Mouse (Mus musculus) CH12.LX (cell line): ENCODE data around the gene Arhgef12. TPM values are rescaled to one million over a fixed set of nuclear protein-coding genes. Genes with fewer than 3 reads are reported as not detected.

Experiments used
- DNase-seq: peaks from one replicate; pipeline ENCODE4 v3.0.0-alpha.2; 2013; ENCODE audit errors: extremely low read depth
- H3K27ac ChIP-seq: 2 replicates; pipeline ENCODE4 v1.5.1; 2012; ENCODE audit warnings: low read depth, mild to moderate bottlenecking, control low read depth, moderate library complexity; ENCODE audit not compliant: insufficient read depth
- H3K27me3 ChIP-seq: replicated peaks from 2 replicates; pipeline ENCODE3; 2012; ENCODE audit warnings: inconsistent platforms
- H3K36me3 ChIP-seq, 2 experiments: replicated peaks in 1 of 2; 2 replicates each; pipeline versions ENCODE3 to v1.6.1; 2012; ENCODE audit warnings: inconsistent platforms in 1 of 2, low read length in 1 of 2, mild to moderate bottlenecking in 1 of 2, mixed read lengths in 1 of 2, moderate library complexity in 1 of 2; ENCODE audit not compliant: control insufficient read depth in 1 of 2, insufficient read depth in 1 of 2
- H3K4me1 ChIP-seq, 2 experiments: 2 replicates each; pipeline ENCODE4 v1.6.1; 2012; ENCODE audit warnings: inconsistent platforms in 1 of 2, moderate library complexity in 1 of 2; ENCODE audit not compliant: insufficient read depth in 2 of 2, control insufficient read depth in 1 of 2
- H3K4me2 ChIP-seq: 2 replicates; pipeline ENCODE4 v1.6.1; 2012; ENCODE audit warnings: low read depth, mild to moderate bottlenecking, control low read depth; ENCODE audit not compliant: poor library complexity, insufficient read depth, severe bottlenecking
- H3K4me3 ChIP-seq, 3 experiments: fragments of 150-350 bp in 1 of 3; sonication (generic) in 1 of 3; replicated peaks in 1 of 3; 2 replicates each; pipeline versions ENCODE3 to v1.5.1; 2011 to 2012; ENCODE audit warnings: low read depth in 2 of 3, low read length in 2 of 3, mild to moderate bottlenecking in 2 of 3, moderate library complexity in 2 of 3, control low read depth in 1 of 3, improper control_type of control experiment in 1 of 3, inconsistent platforms in 1 of 3, mixed read lengths in 1 of 3; ENCODE audit not compliant: poor library complexity in 1 of 3
- H3K79me2 ChIP-seq: replicated peaks from 2 replicates; pipeline ENCODE4 v1.6.1; 2012; ENCODE audit warnings: mild to moderate bottlenecking, moderate library complexity; ENCODE audit not compliant: control insufficient read depth, poor library complexity, insufficient read depth, severe bottlenecking; ENCODE audit errors: extremely low read depth
- H3K9ac ChIP-seq: 2 replicates; pipeline ENCODE4 v1.6.1; 2012; ENCODE audit warnings: low read depth, mild to moderate bottlenecking, control low read depth, moderate library complexity; ENCODE audit not compliant: insufficient read depth
- H3K9me3 ChIP-seq: replicated peaks from 2 replicates; pipeline ENCODE3; 2012; ENCODE audit warnings: low read length, inconsistent platforms, mixed read lengths
- BHLHE40 ChIP-seq: IDR thresholded peaks from 2 replicates; pipeline ENCODE4 v1.6.1; 2011; ENCODE audit warnings: mild to moderate bottlenecking, low read depth, low read length, improper control_type of control experiment
- CTCF ChIP-seq, 2 experiments: IDR thresholded peaks in 1 of 2; conservative IDR thresholded peaks in 1 of 2; 2 replicates each; pipeline ENCODE4 v1.5.1; 2011 to 2012; ENCODE audit warnings: low read depth in 2 of 2, low read length in 2 of 2, improper control_type of control experiment in 1 of 2, inconsistent platforms in 1 of 2, mild to moderate bottlenecking in 1 of 2, moderate library complexity in 1 of 2
- ELF1 ChIP-seq: IDR thresholded peaks from 2 replicates; pipeline ENCODE4 v1.6.1; 2014; ENCODE audit warnings: low read depth, mild to moderate bottlenecking, inconsistent platforms, low read length, improper control_type of control experiment
- GABPA ChIP-seq: IDR thresholded peaks from 2 replicates; pipeline ENCODE4 v1.6.1; 2012; ENCODE audit warnings: low read depth, low read length, improper control_type of control experiment, inconsistent platforms; ENCODE audit not compliant: insufficient replicate concordance
- HCFC1 ChIP-seq: IDR thresholded peaks from 2 replicates; pipeline ENCODE4 v1.6.1; 2012; ENCODE audit warnings: low read depth, mild to moderate bottlenecking, inconsistent platforms, low read length, improper control_type of control experiment
- IRF4 ChIP-seq: IDR thresholded peaks from 2 replicates; pipeline ENCODE4 v1.6.1; 2014; ENCODE audit warnings: low read depth, mild to moderate bottlenecking, inconsistent platforms, low read length, improper control_type of control experiment
- JUN ChIP-seq: IDR thresholded peaks from 2 replicates; pipeline ENCODE4 v1.6.1; 2011; ENCODE audit warnings: low read depth, mild to moderate bottlenecking, low read length, improper control_type of control experiment, moderate library complexity; ENCODE audit not compliant: insufficient read depth
- JUND ChIP-seq: conservative IDR thresholded peaks from 2 replicates; pipeline ENCODE4 v1.6.1; 2011; ENCODE audit warnings: low read depth, low read length, improper control_type of control experiment
- MEF2A ChIP-seq: IDR thresholded peaks from 2 replicates; pipeline ENCODE4 v1.6.1; 2014; ENCODE audit warnings: low read depth, mild to moderate bottlenecking, inconsistent platforms, low read length, improper control_type of control experiment, borderline replicate concordance
- MXI1 ChIP-seq: IDR thresholded peaks from 2 replicates; pipeline ENCODE4 v1.6.1; 2011; ENCODE audit warnings: mild to moderate bottlenecking, low read depth, low read length, improper control_type of control experiment
- MYC ChIP-seq: IDR thresholded peaks from 2 replicates; pipeline ENCODE4 v1.6.1; 2011; ENCODE audit warnings: low read depth, mild to moderate bottlenecking, improper control_type of control experiment, low read length
- NRF1 ChIP-seq: IDR thresholded peaks from 2 replicates; pipeline ENCODE4 v1.6.1; 2014; ENCODE audit warnings: low read depth, mild to moderate bottlenecking, inconsistent platforms, low read length, improper control_type of control experiment, moderate library complexity
- PAX5 ChIP-seq: IDR thresholded peaks from 2 replicates; pipeline ENCODE4 v1.6.1; 2012; ENCODE audit warnings: low read length, inconsistent platforms, mixed read lengths
- POLR2A ChIP-seq: IDR thresholded peaks from 2 replicates; pipeline ENCODE4 v1.6.1; 2011; ENCODE audit warnings: low read depth, mild to moderate bottlenecking, improper control_type of control experiment, low read length
- POLR2AphosphoS2 ChIP-seq: IDR thresholded peaks from 2 replicates; pipeline ENCODE4 v1.6.1; 2011; ENCODE audit warnings: low read depth, low read length, improper control_type of control experiment
- RAD21 ChIP-seq: IDR thresholded peaks from 2 replicates; pipeline ENCODE4 v1.6.1; 2011; ENCODE audit warnings: low read depth, mild to moderate bottlenecking, low read length, improper control_type of control experiment, moderate library complexity
- TBP ChIP-seq: conservative IDR thresholded peaks from 2 replicates; pipeline ENCODE4 v1.6.1; 2011; ENCODE audit warnings: low read depth, low read length, improper control_type of control experiment
- TCF12 ChIP-seq: IDR thresholded peaks from 2 replicates; pipeline ENCODE4 v1.6.1; 2014; ENCODE audit warnings: low read depth, mild to moderate bottlenecking, inconsistent platforms, low read length, improper control_type of control experiment
- UBTF ChIP-seq: IDR thresholded peaks from 2 replicates; pipeline ENCODE4 v1.6.1; 2012; ENCODE audit warnings: low read depth, mild to moderate bottlenecking, inconsistent platforms, low read length, improper control_type of control experiment, moderate library complexity
- USF1 ChIP-seq: IDR thresholded peaks from 2 replicates; pipeline ENCODE4 v1.6.1; 2014; ENCODE audit warnings: low read depth, mild to moderate bottlenecking, inconsistent platforms, low read length, improper control_type of control experiment
- USF2 ChIP-seq: conservative IDR thresholded peaks from 2 replicates; pipeline ENCODE4 v1.6.1; 2011; ENCODE audit warnings: low read depth, low read length, improper control_type of control experiment
- ZC3H11A ChIP-seq: IDR thresholded peaks from 2 replicates; pipeline ENCODE4 v1.6.1; 2012; ENCODE audit warnings: low read depth, mild to moderate bottlenecking, inconsistent platforms, low read length, improper control_type of control experiment
- ZKSCAN1 ChIP-seq: IDR thresholded peaks from 2 replicates; pipeline ENCODE4 v1.6.1; 2012; ENCODE audit warnings: low read depth, inconsistent platforms, low read length, improper control_type of control experiment, borderline replicate concordance
- ZMIZ1 ChIP-seq: IDR thresholded peaks from 2 replicates; pipeline ENCODE4 v1.6.1; 2012; ENCODE audit warnings: low read depth, mild to moderate bottlenecking, inconsistent platforms, low read length, improper control_type of control experiment
- ZNF384 ChIP-seq: IDR thresholded peaks from 2 replicates; pipeline ENCODE4 v1.6.1; 2012; ENCODE audit warnings: low read depth, low read length, improper control_type of control experiment, inconsistent platforms
- dilution Hi-C: fragments of 300-500 bp; cut with MboI; formaldehyde crosslinking; loops from 2 replicates; pipeline ENCODE4 v1.14.3; 2020; ENCODE audit warnings: low sequenced_read_pairs; ENCODE audit not compliant: extremely low pct_unique_long_range_greater_than_20kb, extremely low pct_ligation_motif_present
- in situ Hi-C: fragments of 300-500 bp; cut with MboI; formaldehyde crosslinking; loops from 3 replicates; pipeline ENCODE4 v1.14.3; 2019; ENCODE audit warnings: low sequenced_read_pairs, low pct_ligation_motif_present, low pct_unique_long_range_greater_than_20kb, mixed read lengths
- polyA plus RNA-seq: library from polyadenylated mRNA; unstranded; fragments of >175 nt; gene quantifications from 2 replicates; pipeline ENCODE4 v1.2.1, GENCODE M21; 2012; ENCODE audit warnings: low read depth; ENCODE audit not compliant: insufficient read length
- total RNA-seq, 2 experiments: library from RNA; depleted of rRNA; stranded (reverse); fragments of 300-350 nt in 1 of 2; fragments of >200 nt in 1 of 2; gene quantifications; 2 replicates each; pipeline ENCODE4 v1.2.3; 2012 to 2014

The Arhgef12 gene
- total and polyA plus RNA-seq, 3 experiments, result 4.9 to 9.4 (median 8.7) TPM

DNA sequence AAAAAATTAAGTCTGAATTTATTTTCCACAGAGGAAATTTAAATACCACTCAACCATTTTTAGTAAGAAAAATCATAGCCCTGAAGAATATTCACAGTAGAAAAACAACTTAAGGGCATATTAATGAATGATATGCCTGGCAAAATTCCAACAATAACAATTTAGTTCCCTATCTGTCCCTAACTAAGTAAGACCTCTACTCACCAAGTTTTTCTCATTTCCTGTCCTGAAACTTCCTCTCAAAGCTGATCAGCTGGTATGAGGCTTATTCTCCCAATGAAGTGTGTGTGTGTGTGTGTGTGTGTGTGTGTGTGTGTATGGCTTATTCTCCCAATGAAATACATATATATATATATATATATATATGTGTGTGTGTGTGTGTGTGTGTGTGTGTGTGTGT is 72.8 kb downstream of the Arhgef12 start:
- Histone ChIP-seq H3K4me2 (no peak overlapping the region), H3K4me3 (no peak overlapping the region), H3K9me3 (no peaks in the 10 kb centered on the region), H3K79me2 (no peaks in the 10 kb centered on the region), H3K4me1 (peaks cover 0 to 3% of the 10 kb centered on the region in 2 experiments; a peak in 1 of 4 replicates), H3K36me3 (peaks cover 0 to 6% of the 10 kb centered on the region in 2 experiments), H3K9ac (no peak overlapping the region), H3K27me3 (no peaks in the 10 kb centered on the region), H3K27ac (no peak overlapping the region)
- no peak for DNase-seq
- dilution Hi-C loops, result no loop called here
- in situ Hi-C loops, result no loop called here
- no peak for TF ChIP-seq ZC3H11A
- TF ChIP-seq TBP, result no peak
- no peak for TF ChIP-seq ZNF384
- no peak for TF ChIP-seq BHLHE40
- no peak for TF ChIP-seq MYC
- no peak for TF ChIP-seq USF1
- TF ChIP-seq CTCF (conservative IDR thresholded peaks at IDR 0.05 in 1 of 2, IDR thresholded peaks at IDR 0.05 in 1 of 2; ENCODE audit: low read depth in 2 of 2, low read length in 2 of 2), result no peak
- TF ChIP-seq GABPA, result no peak
- no peak for TF ChIP-seq POLR2AphosphoS2
- TF ChIP-seq UBTF, result no peak

DNA sequence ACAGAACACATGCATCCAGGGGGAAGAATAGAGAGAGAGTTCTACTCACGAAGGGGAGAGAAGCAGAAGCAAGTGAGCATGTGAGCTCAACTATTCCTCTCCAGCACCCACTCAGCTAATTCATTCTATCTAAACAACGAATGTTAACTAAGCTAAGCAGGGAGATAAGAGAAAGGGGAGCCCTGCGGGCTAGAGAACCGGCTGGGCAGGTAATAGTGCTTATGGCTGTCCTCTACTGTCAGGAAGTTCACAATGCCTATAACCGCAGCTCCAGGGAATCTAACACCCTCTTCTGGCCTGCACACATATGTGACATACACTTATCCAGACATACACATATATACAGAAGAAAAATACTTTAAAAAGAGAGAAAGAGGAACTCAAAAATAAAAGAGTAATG is 79.3 kb downstream of the Arhgef12 start:
- no peaks in the 10 kb centered on the region for H3K79me2 ChIP-seq
- H3K27ac ChIP-seq, result no peak overlapping the region
- no peaks in the 10 kb centered on the region for H3K27me3 ChIP-seq
- no peak overlapping the region for H3K9ac ChIP-seq
- no peak overlapping the region for H3K4me2 ChIP-seq
- dilution Hi-C loops, result no loop called here
- no peaks in the 10 kb centered on the region for H3K4me1 ChIP-seq
- H3K4me3 ChIP-seq, result no peak overlapping the region
- H3K9me3 ChIP-seq, result no peaks in the 10 kb centered on the region
- TF ChIP-seq USF2 (no peak), HCFC1 (no peak), ZMIZ1 (no peak), PAX5 (no peak), JUN (no peak), NRF1 (no peak), IRF4 (no peak), MYC (no peak), TCF12 (no peak), ZKSCAN1 (no peak), CTCF (conservative IDR thresholded peaks at IDR 0.05 in 1 of 2, IDR thresholded peaks at IDR 0.05 in 1 of 2; ENCODE audit: low read depth in 2 of 2, low read length in 2 of 2) (no peak), RAD21 (no peak), MEF2A (no peak), JUND (no peak), MXI1 (no peak), ELF1 (no peak), ZC3H11A (no peak), POLR2A (no peak)
- TF ChIP-seq, all 38 proteins: peak for 0
- H3K36me3 ChIP-seq, result peaks cover 0 to 25% of the 10 kb centered on the region in 2 experiments
- no peak for DNase-seq
- in situ Hi-C loops, result no loop called here
